Mouse (Mus musculus): ENCODE measurements around the gene Slit3. TPM values are rescaled to one million over a fixed set of nuclear protein-coding genes. Genes with fewer than 3 reads are reported as not detected.
A peak's percentile ranks its signal among the peaks of the same experiment; 100 is the strongest.

Gene Slit3
- 23.3 and 24.1 TPM in 2 replicates for polyA plus RNA-seq (2014; fragmentation: Nextera tagmentation; extraction: Ambion mirVana)

GRCm38 (mm10) chr11:35120894-35121610 lies at the start of gene Slit3:
Slit3 (plus strand) TSS chr11:35121224.
- DNase-seq (ENCODE audit: low spot score), result peak; percentile 93
- peak within 1 kb of the TSS; percentile 82 for H3K9ac ChIP-seq (ENCODE audit: low read depth, low read length)
- peak within 1 kb of the TSS; percentile 77 for H3K27ac ChIP-seq (replicated peaks; ENCODE audit: low read depth, low read length)
- ATAC-seq (ENCODE audit: low read depth), result peak; percentile 92
- 0% methylated on average over 23 of the region's 75 CpGs for WGBS
- no peaks in the 10 kb centered on the region for H3K9me3 ChIP-seq (ENCODE audit: control insufficient read depth, low read length)
- peaks cover 40% of the 10 kb centered on the region for H3K4me1 ChIP-seq (ENCODE audit: control insufficient read depth, insufficient read depth, low read length)
- H3K4me3 ChIP-seq (ENCODE audit: low read depth, low read length), result peak within 1 kb of the TSS; percentile 78
- peaks cover 22% of the 10 kb centered on the region for H3K27me3 ChIP-seq (replicated peaks; ENCODE audit: control insufficient read depth, insufficient read depth, low read length)
- H3K4me2 ChIP-seq (ENCODE audit: low read depth, low read length), result peak within 1 kb of the TSS; percentile 83
- no peaks in the 10 kb centered on the region for H3K36me3 ChIP-seq (ENCODE audit: control insufficient read depth, insufficient read depth, low read length)

- Histone ChIP-seq H3K27me3 (replicated peaks; ENCODE audit: control insufficient read depth, insufficient read depth, low read length) (no peaks in the 10 kb centered on the region), H3K9me3 (ENCODE audit: control insufficient read depth, low read length) (no peaks in the 10 kb centered on the region), H3K27ac (replicated peaks; ENCODE audit: low read depth, low read length) (no peak overlapping the region), H3K9ac (ENCODE audit: low read depth, low read length) (no peak overlapping the region), H3K36me3 (ENCODE audit: control insufficient read depth, insufficient read depth, low read length) (no peaks in the 10 kb centered on the region), H3K4me3 (ENCODE audit: low read depth, low read length) (no peak overlapping the region), H3K4me1 (ENCODE audit: control insufficient read depth, insufficient read depth, low read length) (no peaks in the 10 kb centered on the region), H3K4me2 (ENCODE audit: low read depth, low read length) (no peak overlapping the region)
- 81% methylated on average over 1 of the region's 1 CpGs for WGBS
- ATAC-seq (ENCODE audit: low read depth) (no peak), DNase-seq (ENCODE audit: low spot score) (no peak)
These were observed 49.6 kb upstream of the Slit3 start for GRCm38 (mm10) chr11:35071451-35071850.

- no peak overlapping the region for H3K27ac ChIP-seq (replicated peaks; ENCODE audit: low read depth, low read length)
- no peak overlapping the region for H3K4me2 ChIP-seq (ENCODE audit: low read depth, low read length)
- DNase-seq (ENCODE audit: low spot score) (no peak), ATAC-seq (ENCODE audit: low read depth) (no peak)
- no peak overlapping the region for H3K4me3 ChIP-seq (ENCODE audit: low read depth, low read length)
- 97% methylated on average over 7 of the region's 7 CpGs for WGBS
- no peak overlapping the region for H3K9ac ChIP-seq (ENCODE audit: low read depth, low read length)
- no peaks in the 10 kb centered on the region for H3K9me3 ChIP-seq (ENCODE audit: control insufficient read depth, low read length)
- H3K4me1 ChIP-seq (ENCODE audit: control insufficient read depth, insufficient read depth, low read length), result no peaks in the 10 kb centered on the region
- H3K36me3 ChIP-seq (ENCODE audit: control insufficient read depth, insufficient read depth, low read length), result no peaks in the 10 kb centered on the region
- no peaks in the 10 kb centered on the region for H3K27me3 ChIP-seq (replicated peaks; ENCODE audit: control insufficient read depth, insufficient read depth, low read length)
These were observed 45.6 kb upstream of the Slit3 start for GRCm38 (mm10) chr11:35075411-35075810.

- Histone ChIP-seq H3K9ac (ENCODE audit: low read depth, low read length) (no peak overlapping the region), H3K27ac (replicated peaks; ENCODE audit: low read depth, low read length) (no peak overlapping the region), H3K4me2 (ENCODE audit: low read depth, low read length) (no peak overlapping the region), H3K9me3 (ENCODE audit: control insufficient read depth, low read length) (no peaks in the 10 kb centered on the region), H3K4me1 (ENCODE audit: control insufficient read depth, insufficient read depth, low read length) (peaks cover 7% of the 10 kb centered on the region; the same call in 1 of the 2 replicates), H3K27me3 (replicated peaks; ENCODE audit: control insufficient read depth, insufficient read depth, low read length) (no peaks in the 10 kb centered on the region), H3K4me3 (ENCODE audit: low read depth, low read length) (no peak overlapping the region), H3K36me3 (ENCODE audit: control insufficient read depth, insufficient read depth, low read length) (no peaks in the 10 kb centered on the region)
- 26% methylated on average over 8 of the region's 8 CpGs for WGBS
- ATAC-seq (ENCODE audit: low read depth), result 0 out of 2 replicates have a peak, but pooled peaks have one; percentile 44
- no peak for DNase-seq (ENCODE audit: low spot score)
These were observed 40.4 kb upstream of the Slit3 start for GRCm38 (mm10) chr11:35080451-35081125.

GRCm38 (mm10) chr11:35082297-35082696 lies 38.7 kb upstream of the Slit3 start:
- Histone ChIP-seq H3K27me3 (replicated peaks; ENCODE audit: control insufficient read depth, insufficient read depth, low read length) (no peaks in the 10 kb centered on the region), H3K4me1 (ENCODE audit: control insufficient read depth, insufficient read depth, low read length) (peaks cover 8% of the 10 kb centered on the region; the same call in 1 of the 2 replicates), H3K27ac (replicated peaks; ENCODE audit: low read depth, low read length) (no peak overlapping the region), H3K9me3 (ENCODE audit: control insufficient read depth, low read length) (no peaks in the 10 kb centered on the region), H3K4me3 (ENCODE audit: low read depth, low read length) (no peak overlapping the region), H3K4me2 (ENCODE audit: low read depth, low read length) (no peak overlapping the region), H3K36me3 (ENCODE audit: control insufficient read depth, insufficient read depth, low read length) (no peaks in the 10 kb centered on the region), H3K9ac (ENCODE audit: low read depth, low read length) (no peak overlapping the region)
- ATAC-seq (ENCODE audit: low read depth), result no peak
- WGBS, result 95% methylated on average over 3 of the region's 3 CpGs
- DNase-seq (ENCODE audit: low spot score), result no peak

GRCm38 (mm10) chr11:35083049-35083448 lies 38.0 kb upstream of the Slit3 start:
- Histone ChIP-seq H3K36me3 (ENCODE audit: control insufficient read depth, insufficient read depth, low read length) (no peaks in the 10 kb centered on the region), H3K4me3 (ENCODE audit: low read depth, low read length) (no peak overlapping the region), H3K9me3 (ENCODE audit: control insufficient read depth, low read length) (no peaks in the 10 kb centered on the region), H3K27ac (replicated peaks; ENCODE audit: low read depth, low read length) (no peak overlapping the region), H3K9ac (ENCODE audit: low read depth, low read length) (no peak overlapping the region), H3K27me3 (replicated peaks; ENCODE audit: control insufficient read depth, insufficient read depth, low read length) (no peaks in the 10 kb centered on the region), H3K4me2 (ENCODE audit: low read depth, low read length) (no peak overlapping the region), H3K4me1 (ENCODE audit: control insufficient read depth, insufficient read depth, low read length) (peaks cover 8% of the 10 kb centered on the region; the same call in 1 of the 2 replicates)
- 67% methylated on average over 6 of the region's 6 CpGs for WGBS
- ATAC-seq (ENCODE audit: low read depth) (no peak), DNase-seq (ENCODE audit: low spot score) (no peak)

GRCm38 (mm10) chr11:35085351-35085750 lies 35.7 kb upstream of the Slit3 start:
- H3K9me3 ChIP-seq (ENCODE audit: control insufficient read depth, low read length), result no peaks in the 10 kb centered on the region
- DNase-seq (ENCODE audit: low spot score), result no peak
- H3K27ac ChIP-seq (replicated peaks; ENCODE audit: low read depth, low read length), result no peak overlapping the region
- no peak for ATAC-seq (ENCODE audit: low read depth)
- H3K4me3 ChIP-seq (ENCODE audit: low read depth, low read length), result no peak overlapping the region
- H3K4me1 ChIP-seq (ENCODE audit: control insufficient read depth, insufficient read depth, low read length), result peaks cover 8% of the 10 kb centered on the region; the same call in 1 of the 2 replicates
- no peak overlapping the region for H3K4me2 ChIP-seq (ENCODE audit: low read depth, low read length)
- no peaks in the 10 kb centered on the region for H3K36me3 ChIP-seq (ENCODE audit: control insufficient read depth, insufficient read depth, low read length)
- WGBS, result 72% methylated on average over 11 of the region's 11 CpGs
- no peaks in the 10 kb centered on the region for H3K27me3 ChIP-seq (replicated peaks; ENCODE audit: control insufficient read depth, insufficient read depth, low read length)
- H3K9ac ChIP-seq (ENCODE audit: low read depth, low read length), result no peak overlapping the region

GRCm38 (mm10) chr11:35086029-35086428 lies 35.0 kb upstream of the Slit3 start:
- H3K9me3 ChIP-seq (ENCODE audit: control insufficient read depth, low read length), result no peaks in the 10 kb centered on the region
- ATAC-seq (ENCODE audit: low read depth) (no peak), DNase-seq (ENCODE audit: low spot score) (peak; percentile 75)
- H3K4me2 ChIP-seq (ENCODE audit: low read depth, low read length), result no peak overlapping the region
- H3K9ac ChIP-seq (ENCODE audit: low read depth, low read length), result no peak overlapping the region
- 33% methylated on average over 5 of the region's 5 CpGs for WGBS
- H3K27ac ChIP-seq (replicated peaks; ENCODE audit: low read depth, low read length), result no peak overlapping the region
- no peaks in the 10 kb centered on the region for H3K27me3 ChIP-seq (replicated peaks; ENCODE audit: control insufficient read depth, insufficient read depth, low read length)
- no peaks in the 10 kb centered on the region for H3K36me3 ChIP-seq (ENCODE audit: control insufficient read depth, insufficient read depth, low read length)
- peaks cover 7% of the 10 kb centered on the region; the same call in 1 of the 2 replicates for H3K4me1 ChIP-seq (ENCODE audit: control insufficient read depth, insufficient read depth, low read length)
- H3K4me3 ChIP-seq (ENCODE audit: low read depth, low read length), result no peak overlapping the region
